Mouse (Mus musculus): ENCODE measurements around the gene Adamts4. TPM values are rescaled to one million over a fixed set of nuclear protein-coding genes. Genes with fewer than 3 reads are reported as not detected.

Adamts4 gene
- polyA plus RNA-seq, 1 experiment from 2014 or later: 7.2 TPM

- Histone ChIP-seq H3K9me3 (ENCODE audit: control insufficient read depth, low read length) (no peaks in the 10 kb centered on the region), H3K9ac (replicated peaks; ENCODE audit: low read depth, low read length) (peak overlapping the region; percentile 76), H3K4me1 (replicated peaks; ENCODE audit: control insufficient read depth, insufficient read depth, low read length) (peaks cover 20% of the 10 kb centered on the region), H3K4me2 (ENCODE audit: low read length) (peak overlapping the region; percentile 84), H3K36me3 (ENCODE audit: control insufficient read depth, insufficient read depth) (peaks cover 23% of the 10 kb centered on the region), H3K27me3 (replicated peaks; ENCODE audit: control insufficient read depth, insufficient read depth, low read length) (no peaks in the 10 kb centered on the region), H3K27ac (ENCODE audit: low read length) (no peak overlapping the region), H3K4me3 (replicated peaks; ENCODE audit: low read length) (peak overlapping the region; percentile 72)
- 1% methylated on average over 25 of the region's 25 CpGs for WGBS
- ATAC-seq: no peak; the same call in 1 of the 2 replicates
These were observed 30.2 kb downstream of the Adamts4 start for GRCm38 (mm10) chr1:171280250-171280915.

DNA sequence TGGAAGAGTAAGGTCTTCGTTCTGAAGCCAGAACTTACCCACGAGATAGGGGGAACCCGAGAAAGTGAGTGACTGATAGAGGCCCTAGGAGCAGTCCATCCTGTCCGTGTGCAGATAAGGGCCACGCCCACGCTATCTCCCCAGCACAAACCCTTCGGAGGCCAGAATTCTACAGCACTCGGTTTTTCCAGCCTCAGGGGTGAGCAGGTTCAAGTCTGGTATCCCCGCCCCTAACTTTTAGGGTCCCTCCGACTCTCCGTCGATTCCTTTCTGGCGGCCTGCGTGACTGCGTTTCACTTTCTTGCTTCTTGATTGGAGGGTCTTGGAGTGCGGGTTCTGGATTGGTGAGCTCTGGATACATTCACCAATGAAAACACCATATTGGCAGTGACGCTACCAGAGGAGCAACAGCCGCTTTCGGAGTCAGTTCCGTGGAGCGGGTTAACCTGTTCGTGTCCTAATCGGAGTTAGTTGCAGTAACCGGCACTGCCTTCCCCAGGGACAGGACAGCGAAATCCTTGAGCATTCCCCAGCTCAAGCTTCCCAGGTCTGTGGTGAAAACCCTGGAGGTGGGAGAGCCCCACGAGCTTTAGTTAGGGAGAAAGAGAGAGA, 30.8 kb downstream of the Adamts4 start, which contains the start of gene Ppox:
Ppox (minus strand) TSS at position 271 of the 612 bp plus-strand sequence.
- Histone ChIP-seq H3K36me3 (ENCODE audit: control insufficient read depth, insufficient read depth) (peaks cover 20% of the 10 kb centered on the region), H3K27ac (ENCODE audit: low read length) (peak within 1 kb of the TSS; percentile 71), H3K27me3 (replicated peaks; ENCODE audit: control insufficient read depth, insufficient read depth, low read length) (no peaks in the 10 kb centered on the region), H3K4me1 (replicated peaks; ENCODE audit: control insufficient read depth, insufficient read depth, low read length) (peaks cover 26% of the 10 kb centered on the region), H3K4me3 (replicated peaks; ENCODE audit: low read length) (peak within 1 kb of the TSS; percentile 72), H3K9ac (replicated peaks; ENCODE audit: low read depth, low read length) (peak within 1 kb of the TSS; percentile 76), H3K4me2 (ENCODE audit: low read length) (peak within 1 kb of the TSS; percentile 84), H3K9me3 (ENCODE audit: control insufficient read depth, low read length) (no peaks in the 10 kb centered on the region)
- under 1% methylated on average over 26 of the region's 26 CpGs for WGBS
- ATAC-seq: peak; percentile 99

GRCm38 (mm10) chr1:171281528-171281923, 31.3 kb downstream of the Adamts4 start:
- ATAC-seq: peak; percentile 26
- H3K27me3 ChIP-seq (replicated peaks; ENCODE audit: control insufficient read depth, insufficient read depth, low read length): no peaks in the 10 kb centered on the region
- peaks cover 30% of the 10 kb centered on the region for H3K4me1 ChIP-seq (replicated peaks; ENCODE audit: control insufficient read depth, insufficient read depth, low read length)
- peak overlapping the region; percentile 50 for H3K9ac ChIP-seq (replicated peaks; ENCODE audit: low read depth, low read length)
- H3K4me2 ChIP-seq (ENCODE audit: low read length): peak overlapping the region; percentile 68
- peaks cover 16% of the 10 kb centered on the region for H3K36me3 ChIP-seq (ENCODE audit: control insufficient read depth, insufficient read depth)
- peak overlapping the region; percentile 71 for H3K27ac ChIP-seq (ENCODE audit: low read length)
- H3K9me3 ChIP-seq (ENCODE audit: control insufficient read depth, low read length): no peaks in the 10 kb centered on the region
- peak overlapping the region; percentile 72 for H3K4me3 ChIP-seq (replicated peaks; ENCODE audit: low read length)
- WGBS: 0% methylated on average over 10 of the region's 10 CpGs

- Histone ChIP-seq H3K4me3 (replicated peaks; ENCODE audit: low read length) (no peak overlapping the region), H3K27me3 (replicated peaks; ENCODE audit: control insufficient read depth, insufficient read depth, low read length) (no peaks in the 10 kb centered on the region), H3K4me2 (ENCODE audit: low read length) (no peak overlapping the region), H3K9ac (replicated peaks; ENCODE audit: low read depth, low read length) (no peak overlapping the region), H3K27ac (ENCODE audit: low read length) (no peak overlapping the region), H3K36me3 (ENCODE audit: control insufficient read depth, insufficient read depth) (peaks cover 11% of the 10 kb centered on the region; the same call in 1 of the 2 replicates), H3K9me3 (ENCODE audit: control insufficient read depth, low read length) (no peaks in the 10 kb centered on the region), H3K4me1 (replicated peaks; ENCODE audit: control insufficient read depth, insufficient read depth, low read length) (peaks cover 37% of the 10 kb centered on the region)
- WGBS: 78% methylated on average over 18 of the region's 18 CpGs
- no peak for ATAC-seq
These were observed 32.0 kb downstream of the Adamts4 start for GRCm38 (mm10) chr1:171282086-171282805.

DNA sequence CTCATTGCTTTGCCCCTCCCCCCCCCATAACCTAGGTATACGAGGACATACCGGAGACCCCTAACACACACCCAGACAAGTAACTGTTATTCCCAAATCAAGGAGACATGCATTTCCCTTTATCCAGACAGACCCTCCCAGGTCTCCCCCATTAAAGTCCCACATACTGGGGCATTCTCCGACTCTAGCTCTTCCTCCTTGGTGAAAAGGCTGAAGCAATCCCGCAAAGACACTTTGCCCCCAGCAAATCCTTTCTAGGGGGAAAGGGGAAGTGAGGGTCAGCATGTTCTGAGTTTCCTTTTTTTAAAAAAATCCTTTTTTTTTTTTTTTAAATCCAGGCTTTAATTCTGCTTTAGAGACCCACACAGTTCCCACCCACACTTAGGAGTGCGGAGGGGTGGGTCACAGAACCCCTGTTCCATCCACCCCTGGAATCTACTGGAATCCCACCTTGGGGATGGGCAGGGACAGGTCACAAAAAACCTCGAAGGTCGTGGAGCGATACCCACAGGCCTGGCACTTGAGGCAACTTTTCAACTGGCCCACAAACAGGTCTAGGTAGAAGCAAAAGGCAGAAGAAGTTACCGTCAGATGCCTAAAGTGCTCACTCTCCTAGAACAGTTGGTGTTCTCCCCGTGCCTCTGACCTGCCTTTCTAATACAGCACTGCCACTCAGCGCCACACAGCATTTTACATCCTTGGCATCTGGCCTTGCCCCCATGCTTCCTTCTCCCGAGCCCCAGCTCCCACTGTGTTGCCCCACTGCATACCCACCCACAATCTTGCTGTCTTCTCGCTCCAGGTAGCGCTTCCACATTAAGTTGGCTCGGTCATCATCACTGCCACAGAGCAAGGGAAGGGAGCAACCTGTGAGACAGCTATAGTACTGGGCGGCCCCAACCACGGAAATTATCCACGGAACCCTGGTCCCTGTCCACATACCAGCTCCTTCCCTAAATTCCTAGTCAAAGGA, 33.3 kb downstream of the Adamts4 start:
- peaks cover 43% of the 10 kb centered on the region for H3K4me1 ChIP-seq (replicated peaks; ENCODE audit: control insufficient read depth, insufficient read depth, low read length)
- H3K9me3 ChIP-seq (ENCODE audit: control insufficient read depth, low read length): no peaks in the 10 kb centered on the region
- no peak overlapping the region for H3K9ac ChIP-seq (replicated peaks; ENCODE audit: low read depth, low read length)
- ATAC-seq: no peak
- no peak overlapping the region for H3K27ac ChIP-seq (ENCODE audit: low read length)
- H3K4me3 ChIP-seq (replicated peaks; ENCODE audit: low read length): no peak overlapping the region
- peaks cover 11% of the 10 kb centered on the region; the same call in 1 of the 2 replicates for H3K36me3 ChIP-seq (ENCODE audit: control insufficient read depth, insufficient read depth)
- H3K4me2 ChIP-seq (ENCODE audit: low read length): no peak overlapping the region
- WGBS: 94% methylated on average over 18 of the region's 18 CpGs
- H3K27me3 ChIP-seq (replicated peaks; ENCODE audit: control insufficient read depth, insufficient read depth, low read length): no peaks in the 10 kb centered on the region

DNA sequence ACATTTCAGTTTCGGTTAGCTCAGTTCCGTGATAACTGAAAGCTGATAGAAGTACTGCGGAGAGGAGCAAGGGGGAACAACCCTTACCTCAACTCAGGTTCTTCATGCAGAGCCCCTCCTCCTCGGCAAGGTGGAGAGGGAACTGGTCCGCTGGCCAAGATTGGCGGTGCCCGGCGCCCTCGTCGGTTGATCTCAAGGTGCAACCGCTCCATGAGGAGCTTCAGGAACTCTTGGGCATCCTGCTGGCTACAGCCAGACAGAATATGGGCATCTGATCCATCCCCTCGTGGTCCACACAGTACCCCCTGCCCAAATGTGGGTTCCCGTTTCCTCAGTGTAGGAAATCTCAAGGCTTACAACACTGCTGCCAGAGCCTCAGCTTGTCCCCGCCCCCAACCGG, 34.3 kb downstream of the Adamts4 start:
- no peak for ATAC-seq
- 86% methylated on average over 15 of the region's 15 CpGs for WGBS
- peaks cover 43% of the 10 kb centered on the region for H3K4me1 ChIP-seq (replicated peaks; ENCODE audit: control insufficient read depth, insufficient read depth, low read length)

DNA sequence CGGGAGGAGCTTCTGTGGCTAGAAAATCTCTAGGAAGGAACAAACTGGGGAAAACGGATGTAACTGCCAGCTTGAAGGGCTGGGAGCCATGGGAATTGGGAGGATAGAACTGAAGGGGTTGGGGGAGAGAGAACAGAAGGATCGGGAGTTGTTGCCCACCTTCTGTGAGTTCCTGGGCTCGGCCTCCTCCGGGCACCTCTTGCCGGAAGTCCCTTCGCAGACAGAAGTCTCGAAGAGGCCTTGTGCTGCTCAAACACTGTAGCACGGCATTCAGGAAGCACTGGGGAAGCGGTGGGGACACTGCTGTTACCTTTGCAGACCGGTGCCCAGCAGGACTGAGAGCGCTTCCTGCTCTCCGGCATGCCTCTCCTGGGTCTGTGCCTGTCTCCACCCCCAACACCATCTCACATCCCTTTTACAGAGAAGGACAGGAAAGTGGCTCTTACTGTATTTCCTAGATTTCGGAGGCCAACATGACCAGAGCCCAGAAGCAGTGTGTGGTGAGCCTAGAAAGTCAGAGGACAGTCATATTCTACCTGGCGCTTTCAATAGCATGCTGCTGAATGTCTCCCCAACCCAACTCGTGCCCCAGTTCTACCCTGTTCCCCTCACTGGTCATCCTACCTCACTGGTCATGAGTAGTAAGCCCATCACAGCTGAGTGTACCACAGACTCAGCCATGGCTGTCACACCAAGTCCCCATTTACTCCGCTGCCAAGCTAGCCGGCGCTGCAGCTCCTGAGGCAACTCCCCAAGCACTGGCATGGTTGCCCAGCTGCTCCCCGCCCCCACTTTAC, 35.1 kb downstream of the Adamts4 start:
- 86% methylated on average over 20 of the region's 20 CpGs for WGBS
- Histone ChIP-seq H3K9ac (replicated peaks; ENCODE audit: low read depth, low read length) (no peak overlapping the region), H3K4me2 (ENCODE audit: low read length) (no peak overlapping the region), H3K9me3 (ENCODE audit: control insufficient read depth, low read length) (no peaks in the 10 kb centered on the region), H3K4me3 (replicated peaks; ENCODE audit: low read length) (no peak overlapping the region), H3K36me3 (ENCODE audit: control insufficient read depth, insufficient read depth) (peaks cover 16% of the 10 kb centered on the region; the same call in 1 of the 2 replicates), H3K27ac (ENCODE audit: low read length) (no peak overlapping the region), H3K27me3 (replicated peaks; ENCODE audit: control insufficient read depth, insufficient read depth, low read length) (no peaks in the 10 kb centered on the region), H3K4me1 (replicated peaks; ENCODE audit: control insufficient read depth, insufficient read depth, low read length) (peaks cover 36% of the 10 kb centered on the region)
- no peak for ATAC-seq

More for the DNA sequence above, 34.3 kb downstream of the Adamts4 start:
- Histone ChIP-seq H3K9ac (replicated peaks; ENCODE audit: low read depth, low read length) (no peak overlapping the region), H3K27me3 (replicated peaks; ENCODE audit: control insufficient read depth, insufficient read depth, low read length) (no peaks in the 10 kb centered on the region), H3K27ac (ENCODE audit: low read length) (no peak overlapping the region), H3K9me3 (ENCODE audit: control insufficient read depth, low read length) (no peaks in the 10 kb centered on the region), H3K4me2 (ENCODE audit: low read length) (no peak overlapping the region), H3K4me3 (replicated peaks; ENCODE audit: low read length) (no peak overlapping the region), H3K36me3 (ENCODE audit: control insufficient read depth, insufficient read depth) (peaks cover 14% of the 10 kb centered on the region; the same call in 1 of the 2 replicates)

GRCm38 (mm10) chr1:171286517-171286916, 36.3 kb downstream of the Adamts4 start:
- WGBS: 88% methylated on average over 19 of the region's 19 CpGs
- peak overlapping the region; percentile 97; the same call in 1 of the 2 replicates for H3K4me3 ChIP-seq (replicated peaks; ENCODE audit: low read length)
- H3K4me2 ChIP-seq (ENCODE audit: low read length): peak overlapping the region; percentile 80
- ATAC-seq: no peak
- no peaks in the 10 kb centered on the region for H3K9me3 ChIP-seq (ENCODE audit: control insufficient read depth, low read length)
- no peak overlapping the region for H3K27ac ChIP-seq (ENCODE audit: low read length)
- no peaks in the 10 kb centered on the region for H3K27me3 ChIP-seq (replicated peaks; ENCODE audit: control insufficient read depth, insufficient read depth, low read length)
- no peak overlapping the region for H3K9ac ChIP-seq (replicated peaks; ENCODE audit: low read depth, low read length)
- H3K36me3 ChIP-seq (ENCODE audit: control insufficient read depth, insufficient read depth): peaks cover 16% of the 10 kb centered on the region; the same call in 1 of the 2 replicates
- H3K4me1 ChIP-seq (replicated peaks; ENCODE audit: control insufficient read depth, insufficient read depth, low read length): peaks cover 31% of the 10 kb centered on the region

Data from forebrain, embryonic 16.5 days (tissue).